Mouse (Mus musculus) thymus, postnatal 0 days (tissue): ENCODE measurements around the gene Fam221a. TPM values are rescaled to one million over a fixed set of nuclear protein-coding genes. Genes with fewer than 3 reads are reported as not detected.

Source experiments
- DNase-seq: peaks from one replicate; pipeline ENCODE4 v3.0.0-alpha.2; 2015; ENCODE audit warnings: low spot score
- polyA plus RNA-seq: library from polyadenylated mRNA; unstranded; fragments of >200 nt; fragmentation: Nextera tagmentation; extraction: Ambion mirVana; gene quantifications from 2 replicates; pipeline ENCODE4 v1.2.1, GENCODE M21; 2015

Fam221a gene
- polyA plus RNA-seq = 9.7 and 12.1 TPM in 2 replicates

DNA sequence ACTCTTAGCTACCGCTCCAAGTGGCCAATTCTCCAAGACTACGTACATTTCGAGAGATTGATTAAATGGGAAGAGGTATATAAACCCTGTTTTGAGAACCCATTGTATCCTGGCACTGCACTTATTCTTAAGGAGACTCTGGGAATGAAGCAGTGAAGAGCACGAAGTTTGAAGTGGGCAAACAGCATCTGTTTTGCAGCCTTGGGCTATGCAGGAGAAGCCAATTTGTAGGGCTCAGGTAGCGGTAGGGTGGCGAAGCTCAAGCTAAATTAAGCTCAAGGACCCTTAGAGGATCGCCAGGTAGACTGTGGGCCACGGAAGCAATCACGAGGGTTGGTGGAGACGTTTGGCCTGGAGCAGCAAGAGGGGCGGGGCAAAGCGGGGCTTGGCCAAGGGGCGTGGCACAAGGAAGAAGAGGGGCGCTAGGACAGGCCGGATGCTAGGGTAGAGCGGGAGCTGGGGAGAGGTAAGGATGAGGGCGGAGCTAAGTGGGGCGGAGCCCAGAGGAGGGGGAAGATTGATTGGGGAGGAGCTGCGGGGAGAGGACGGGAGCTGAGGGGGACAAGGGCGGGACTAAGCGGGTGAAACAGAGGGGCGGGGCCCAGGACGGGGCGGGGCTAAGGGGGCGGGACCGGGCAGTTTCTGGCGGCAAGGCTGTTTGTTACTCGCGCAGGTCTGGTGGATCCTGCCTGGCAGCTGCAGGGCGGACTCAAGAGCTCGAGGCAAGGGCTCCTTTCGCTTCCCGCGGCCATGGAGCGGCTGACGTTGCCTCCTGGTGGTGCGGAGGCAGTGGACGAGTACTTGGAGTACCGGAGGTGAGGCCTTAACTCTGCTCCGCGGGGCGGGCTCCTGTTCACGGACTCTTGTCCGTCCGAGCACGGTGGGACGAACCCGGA is at the start of gene Fam221a:
TSS of gene Fam221a (plus strand) at position 581 of the 896 bp plus-strand sequence.
- peak; percentile 97 for DNase-seq

DNA sequence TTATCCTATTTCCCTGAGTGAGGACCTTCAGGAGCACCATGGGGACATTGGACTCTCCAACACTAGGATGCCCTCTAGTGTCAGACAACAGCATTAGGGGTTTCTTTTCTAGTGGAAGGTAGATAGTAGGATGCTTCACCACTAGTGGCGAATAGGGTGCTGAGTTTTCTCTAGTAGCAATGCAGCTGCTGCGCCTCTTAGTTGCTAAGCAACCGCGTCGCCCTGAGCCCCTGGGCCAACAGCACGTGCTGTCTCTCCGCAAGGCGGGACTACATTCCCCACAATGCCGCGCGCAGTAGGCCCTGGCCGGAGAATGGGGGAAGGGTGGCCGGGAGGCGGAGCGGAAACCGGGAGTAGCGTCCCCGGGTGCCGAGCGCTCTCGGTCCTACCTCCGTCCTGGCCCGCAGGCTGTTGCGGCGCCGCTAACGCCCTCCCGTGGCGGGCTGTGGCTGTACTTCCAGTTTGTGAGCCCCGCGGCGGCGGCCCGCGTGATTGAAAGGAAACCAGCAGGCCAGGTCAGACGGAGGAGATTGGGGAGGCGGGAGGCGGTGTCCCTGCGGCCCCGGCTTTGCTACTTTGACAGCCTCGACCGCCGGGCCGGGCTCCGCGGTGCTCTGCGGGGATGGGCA is 48.5 kb upstream of the Fam221a start, which contains the start of gene Ccdc126:
TSS of gene Ccdc126 (plus strand) at position 309 of the 629 bp plus-strand sequence.
- DNase-seq = peak; percentile 99

DNA sequence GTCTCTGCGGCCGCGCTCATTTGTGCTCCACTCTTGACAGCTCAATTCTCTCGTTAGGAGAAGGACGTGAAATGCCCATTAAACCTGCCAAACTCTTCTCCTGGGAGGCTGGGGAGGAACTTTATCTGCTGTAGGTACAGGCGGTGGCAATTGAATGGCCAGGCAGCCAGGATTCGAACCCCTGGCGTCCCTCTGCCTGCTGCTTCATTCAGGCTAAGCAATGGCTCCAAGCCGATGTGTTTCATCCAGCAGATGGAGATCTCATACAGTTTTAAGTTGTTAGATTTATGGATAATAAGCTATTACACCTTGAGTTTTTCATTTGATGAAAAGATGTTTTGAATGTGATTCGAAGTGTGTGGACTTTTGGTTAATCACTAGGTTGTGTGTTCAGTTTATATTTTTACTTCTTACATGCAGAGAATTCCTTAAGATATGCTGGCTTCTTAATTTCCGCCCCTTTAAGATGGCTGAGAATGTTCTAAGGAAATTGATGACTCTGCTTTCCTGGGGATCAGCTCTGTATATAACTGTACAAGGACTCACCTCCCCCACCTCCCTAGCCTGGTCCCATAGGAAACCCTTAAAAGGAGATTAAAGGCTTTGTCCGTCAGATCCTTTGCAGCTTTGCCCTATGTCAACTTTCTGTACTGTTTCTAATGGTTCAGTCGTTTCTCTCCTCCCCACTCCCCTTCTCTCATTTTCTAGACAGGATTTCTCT is 47.8 kb upstream of the Fam221a start:
- no peak for DNase-seq

DNA sequence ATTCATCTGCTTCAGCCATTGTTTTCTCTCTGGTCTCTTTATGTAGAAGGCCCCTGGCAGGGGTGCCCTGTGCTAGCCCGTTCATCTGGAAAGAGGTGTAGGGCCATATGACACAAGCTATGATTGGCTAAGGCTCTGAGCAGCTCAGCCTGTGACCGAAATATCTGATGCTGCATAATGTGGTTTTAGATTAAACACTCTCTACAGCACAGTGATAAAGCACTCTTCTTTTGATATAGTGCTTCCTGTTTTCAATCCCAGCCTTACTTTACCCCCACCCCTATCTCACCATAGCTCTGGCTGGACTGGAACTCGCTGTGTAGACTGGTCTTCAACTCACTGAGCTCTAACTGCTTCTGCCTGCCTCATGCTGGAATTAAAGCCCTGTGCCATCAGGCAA is 46.2 kb upstream of the Fam221a start:
- peak; percentile 7 for DNase-seq

DNA sequence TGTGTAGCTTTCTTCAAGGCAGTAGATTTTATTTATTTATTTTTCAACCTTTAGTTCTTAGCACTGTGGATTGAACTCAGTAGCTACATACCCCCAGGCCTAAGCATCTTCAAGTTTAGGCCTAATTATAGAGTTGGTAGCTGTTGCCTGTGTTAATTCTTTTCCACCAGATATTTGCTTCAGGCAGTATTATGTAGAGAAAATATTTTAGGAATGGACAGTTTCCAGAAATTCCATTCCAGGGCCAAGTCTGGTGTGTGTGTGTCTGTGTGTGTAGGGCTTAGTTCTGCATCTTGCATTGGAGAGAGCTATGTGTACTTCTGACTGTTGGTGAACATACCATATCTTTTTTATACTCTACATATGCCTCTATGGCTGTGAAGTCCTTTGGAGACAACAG is 45.5 kb upstream of the Fam221a start:
- DNase-seq = no peak

DNA sequence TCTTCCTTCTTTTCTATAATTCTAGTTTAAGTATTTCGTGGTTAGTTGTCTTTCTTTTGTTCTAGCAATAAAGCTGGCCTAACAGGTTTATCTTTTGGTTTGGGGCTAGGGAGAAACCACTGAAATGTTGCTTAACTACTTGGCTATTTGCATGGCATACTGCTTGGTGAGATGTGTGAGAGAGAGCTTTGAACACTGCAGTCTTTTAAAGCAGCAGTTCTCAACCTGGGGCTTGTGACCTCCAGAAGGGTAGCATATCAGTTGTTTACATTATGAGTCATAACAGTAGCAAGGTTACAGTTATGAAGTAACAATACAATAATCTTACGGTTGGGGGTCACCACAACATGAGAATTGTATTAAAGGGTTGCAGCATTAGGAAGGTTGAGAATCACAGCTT is 44.6 kb upstream of the Fam221a start:
- DNase-seq = no peak

DNA sequence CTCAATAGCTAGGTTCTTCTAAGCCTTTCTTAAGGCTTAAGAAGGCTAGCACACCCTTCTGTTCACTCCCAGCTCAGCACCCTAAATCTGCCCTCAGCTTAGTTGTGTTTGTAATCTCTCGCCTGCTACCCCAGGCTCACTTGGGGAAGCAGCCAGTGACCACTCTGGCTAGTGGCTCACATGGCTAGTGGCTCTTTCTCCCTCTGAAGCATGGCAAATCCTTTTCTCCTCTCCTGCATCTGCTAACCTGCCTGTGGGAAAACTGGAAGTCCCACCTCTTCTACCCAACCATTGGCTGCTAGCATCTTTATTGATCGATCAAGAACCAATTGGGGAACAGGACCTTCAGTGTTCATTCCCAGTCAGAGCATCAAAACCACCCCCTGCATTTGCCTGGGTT is 43.0 kb upstream of the Fam221a start:
- DNase-seq = no peak

DNA sequence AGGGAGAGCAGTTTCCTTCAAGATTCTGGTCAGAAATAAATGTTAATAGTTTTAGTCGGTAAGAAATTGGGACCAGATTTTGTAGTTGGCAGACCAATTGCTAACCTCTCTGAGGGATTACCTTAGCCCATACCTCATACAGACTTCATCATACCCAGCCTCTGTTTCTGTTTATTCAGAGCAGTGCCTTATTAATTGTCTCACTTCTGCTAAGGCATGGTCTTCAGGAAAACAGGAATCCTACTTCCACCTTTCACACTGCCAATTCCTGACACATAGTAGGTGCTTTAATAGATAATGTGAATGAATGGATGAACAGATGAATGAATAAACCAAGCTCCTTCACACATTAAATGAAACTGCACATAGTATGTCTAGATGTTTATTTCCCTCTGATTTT is 42.2 kb upstream of the Fam221a start:
- DNase-seq = no peak

DNA sequence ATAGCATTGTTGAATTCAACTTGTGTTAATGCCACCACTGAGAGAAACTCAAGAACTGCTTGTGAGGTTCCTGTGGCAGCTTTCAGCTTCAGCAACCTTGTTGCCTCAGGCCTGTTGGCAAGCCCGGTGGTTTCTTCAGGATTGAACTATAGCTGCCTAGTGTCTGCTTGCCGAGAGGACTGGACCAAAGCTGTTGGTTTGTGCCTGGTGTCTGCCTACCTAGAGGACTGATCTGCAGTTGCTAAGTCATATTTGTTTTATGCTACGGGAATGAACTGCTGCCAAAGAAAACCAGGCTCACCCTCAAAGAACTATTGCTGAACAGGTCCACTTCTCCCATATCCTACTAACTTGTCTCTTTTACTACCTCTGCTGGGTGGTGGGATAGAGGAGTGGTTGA is 40.7 kb upstream of the Fam221a start:
- no peak for DNase-seq

DNA sequence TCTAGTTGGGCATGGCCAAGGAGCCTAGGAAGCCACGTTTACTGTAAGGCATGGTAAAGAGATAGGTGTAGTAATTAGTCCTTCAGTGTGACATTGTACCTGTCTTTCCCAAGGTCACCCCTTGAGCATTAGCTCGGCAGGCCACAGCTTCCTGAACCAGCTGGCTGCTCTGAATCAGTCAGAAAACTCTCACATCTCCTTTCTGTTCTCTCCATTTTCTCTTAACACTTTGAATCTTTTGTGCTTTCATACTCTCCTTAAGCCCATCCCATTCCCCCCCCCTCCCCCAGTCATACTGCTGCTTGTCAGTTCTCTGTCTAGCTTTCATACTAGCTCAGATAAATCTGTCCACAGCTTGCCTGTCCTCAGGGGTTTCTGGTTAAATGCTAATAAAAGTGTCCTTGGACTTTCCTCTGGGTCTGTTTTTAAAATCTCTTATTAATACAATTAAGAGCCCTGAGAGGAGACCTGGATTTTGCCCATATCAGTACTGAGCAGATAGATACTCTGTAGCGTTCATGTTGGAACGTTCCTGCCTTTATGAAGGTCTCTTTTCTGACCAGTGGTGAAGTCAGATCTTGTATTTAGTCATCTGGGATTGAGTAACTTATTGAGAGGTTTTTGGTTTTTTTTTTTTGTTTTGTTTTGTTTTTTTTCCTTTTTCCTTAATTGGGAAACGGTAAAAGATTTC is 36.0 kb upstream of the Fam221a start:
- DNase-seq = no peak

DNA sequence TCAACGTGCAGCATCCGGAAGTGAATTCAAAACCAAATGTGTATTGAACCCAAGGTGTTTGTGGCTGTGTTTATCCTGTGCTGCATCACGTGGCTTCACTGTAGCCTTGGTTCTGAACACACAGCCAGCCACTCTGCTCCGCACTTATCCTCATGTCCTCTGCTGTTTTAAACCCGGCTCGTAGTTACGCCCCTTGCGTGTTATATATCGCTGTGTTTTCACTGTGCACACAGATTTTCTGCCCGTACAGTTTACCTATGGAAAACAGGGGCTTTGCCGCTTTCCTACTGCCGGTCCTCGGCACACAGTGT is 35.5 kb upstream of the Fam221a start:
- no peak for DNase-seq

DNA sequence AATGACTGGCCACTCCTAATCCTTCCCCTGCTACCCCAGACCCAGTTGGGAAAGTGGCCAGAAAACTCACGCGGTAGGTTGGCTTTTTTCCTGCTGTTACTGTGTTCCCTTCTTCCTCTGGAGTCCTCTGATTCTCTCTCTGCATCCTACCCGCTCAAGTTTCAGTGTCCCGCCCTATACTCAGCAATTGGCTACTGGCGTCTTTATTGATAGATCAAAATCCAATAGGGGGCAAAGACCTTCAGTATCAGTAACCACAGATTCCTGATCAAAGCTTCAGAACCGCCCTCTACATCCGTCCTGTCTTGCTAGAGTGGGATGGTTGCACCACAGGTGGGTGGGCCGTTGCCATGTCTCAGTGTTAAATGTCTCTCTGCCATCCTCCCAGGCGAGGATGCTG is 29.0 kb upstream of the Fam221a start:
- no peak for DNase-seq

DNA sequence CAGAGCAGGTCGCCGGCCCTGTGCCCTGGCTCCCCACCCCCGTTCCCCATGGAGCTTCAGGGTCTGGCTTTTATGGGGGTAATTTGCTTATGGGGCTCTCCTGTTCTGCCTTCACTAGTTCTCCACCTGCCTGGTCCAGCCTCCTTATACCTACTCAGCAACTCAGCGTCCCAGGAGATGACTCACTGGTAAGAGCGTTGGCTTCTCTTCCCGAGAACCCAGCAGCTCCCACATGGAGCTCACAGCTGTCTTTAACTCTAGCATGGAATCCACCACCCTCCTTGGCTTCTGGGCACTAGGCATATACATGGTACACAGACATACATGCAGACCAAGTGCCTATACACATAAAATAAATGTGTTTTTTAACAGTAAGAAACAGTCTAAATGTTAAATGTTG is 28.4 kb upstream of the Fam221a start:
- DNase-seq = no peak

DNA sequence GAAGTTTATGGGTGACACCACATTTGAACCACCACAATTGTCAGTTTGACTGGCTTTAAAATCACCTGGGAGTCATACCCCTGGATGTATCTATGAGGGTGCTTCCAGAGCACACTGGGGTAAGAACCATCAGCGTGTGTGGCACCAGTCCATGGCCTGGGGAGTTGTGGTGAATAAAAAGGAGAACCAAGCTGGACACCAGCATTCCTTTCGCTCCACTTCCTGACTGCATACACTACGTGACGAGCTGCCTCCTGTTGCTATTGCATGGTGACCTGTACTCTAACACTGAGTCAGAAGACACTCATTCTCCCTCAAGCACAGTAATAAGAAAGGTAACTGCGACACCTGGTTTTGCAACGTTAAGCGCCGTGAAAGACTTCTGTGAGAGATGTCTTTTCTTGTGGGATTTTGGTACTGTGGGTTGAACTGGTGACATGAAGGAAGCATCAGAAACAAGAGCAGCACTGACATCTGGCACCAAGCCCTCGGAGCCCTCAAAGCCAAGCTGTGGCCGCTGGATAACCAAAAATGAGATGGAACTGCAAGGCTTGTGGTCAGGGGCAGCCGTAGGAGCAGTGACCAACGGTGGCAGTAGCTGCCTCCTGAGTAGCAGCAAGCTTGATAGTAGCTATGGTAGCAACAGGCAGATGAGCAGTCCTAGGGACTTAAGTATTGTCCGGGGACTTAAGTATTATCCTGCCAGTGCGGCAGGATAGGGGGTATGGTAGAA is 23.6 kb upstream of the Fam221a start:
- DNase-seq = peak; percentile 64

DNA sequence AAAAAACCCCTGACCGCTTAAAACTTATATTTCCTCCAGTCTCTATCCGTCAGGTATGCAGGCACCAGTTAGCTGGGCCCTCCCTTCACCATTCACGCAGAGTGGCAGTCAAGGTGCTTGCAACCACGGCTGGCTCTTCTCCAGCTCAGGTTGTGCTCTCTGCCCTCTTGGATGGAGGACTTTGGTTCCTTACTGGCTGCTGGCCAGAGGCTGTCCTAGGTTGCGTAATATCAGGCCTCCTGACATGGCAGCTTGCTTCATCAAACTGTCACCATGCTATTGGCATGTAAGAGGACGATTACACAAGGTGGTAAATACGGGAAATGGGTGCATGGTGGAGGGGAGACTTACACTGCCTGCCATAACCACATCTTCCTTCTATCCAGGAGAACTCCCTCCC is 17.7 kb upstream of the Fam221a start:
- no peak for DNase-seq

DNA sequence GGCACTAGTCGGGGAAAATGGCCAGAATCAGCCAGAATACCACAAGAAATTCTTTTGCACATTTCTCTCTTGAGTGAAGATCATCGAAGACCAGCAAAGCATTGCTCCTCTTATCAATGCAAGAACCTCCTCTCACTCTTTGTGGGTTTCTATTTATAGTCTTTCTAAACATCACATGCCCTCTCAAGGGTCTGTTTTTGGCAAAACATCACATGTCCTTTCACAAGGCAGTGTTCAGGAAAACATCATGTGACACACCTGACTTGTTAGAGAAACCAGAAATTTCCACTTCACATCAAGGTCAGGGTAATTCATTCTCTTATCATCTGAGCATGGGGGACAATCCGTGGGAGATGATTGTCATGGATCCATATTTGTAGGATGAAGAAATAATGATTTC is 12.9 kb upstream of the Fam221a start:
- DNase-seq = no peak

DNA sequence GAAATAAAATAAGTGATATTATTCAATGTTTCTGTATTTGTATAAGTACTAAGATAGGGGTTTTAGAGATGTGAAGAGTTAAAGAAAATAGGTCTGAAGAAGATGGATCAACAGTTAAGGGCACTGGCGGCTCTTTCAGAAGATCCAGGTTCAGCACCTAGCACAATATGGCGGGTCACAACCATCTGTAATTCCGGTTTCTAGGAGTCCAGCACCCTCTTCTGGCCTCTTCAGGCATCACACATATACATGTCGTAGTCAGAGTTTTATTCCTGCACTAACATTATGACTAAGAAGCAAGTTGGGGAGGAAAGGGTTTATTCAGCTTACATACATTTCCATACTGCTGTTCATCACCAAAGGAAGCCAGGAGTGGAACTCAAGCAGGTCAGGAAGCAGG is 12.4 kb upstream of the Fam221a start:
- peak; percentile 16 for DNase-seq

DNA sequence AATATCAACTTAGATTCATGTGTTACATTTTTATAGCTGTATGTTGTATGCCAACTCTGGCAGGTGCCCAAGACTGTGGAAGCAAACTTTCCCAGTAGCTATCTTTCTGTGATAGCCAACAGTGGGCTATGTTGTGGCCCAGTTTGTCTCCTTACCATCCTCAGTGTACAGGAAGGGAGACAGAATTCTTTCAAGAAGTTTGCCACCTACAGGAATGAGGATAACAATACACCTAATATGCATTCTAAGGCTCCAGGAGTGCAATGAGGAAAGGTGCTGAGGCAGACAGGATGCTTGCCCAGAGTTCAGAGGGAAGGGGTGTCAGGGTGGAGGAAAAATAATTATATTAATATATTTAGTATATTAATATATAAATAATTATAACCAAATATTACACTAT is 7.1 kb upstream of the Fam221a start:
- DNase-seq = peak; percentile 35

DNA sequence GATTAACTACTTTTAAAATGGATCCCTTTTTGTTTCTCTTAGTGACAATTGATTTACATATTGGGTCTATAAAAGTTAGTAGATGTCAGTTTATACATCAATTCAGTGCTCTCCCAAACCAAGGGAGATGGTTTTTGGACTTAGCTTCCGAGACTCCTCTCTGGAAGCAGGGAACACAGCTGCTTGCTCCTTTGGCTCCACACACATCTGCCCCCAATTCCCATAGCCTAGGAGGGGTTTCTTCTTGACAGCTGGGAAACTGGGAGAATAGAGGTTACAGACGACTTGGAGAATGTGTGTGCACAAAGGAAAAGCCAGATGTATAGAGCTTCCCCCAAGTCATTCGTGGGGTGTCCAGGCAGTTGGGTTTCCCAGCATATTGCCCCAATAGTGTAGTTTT is 673 bp downstream of the Fam221a start:
- DNase-seq = no peak

DNA sequence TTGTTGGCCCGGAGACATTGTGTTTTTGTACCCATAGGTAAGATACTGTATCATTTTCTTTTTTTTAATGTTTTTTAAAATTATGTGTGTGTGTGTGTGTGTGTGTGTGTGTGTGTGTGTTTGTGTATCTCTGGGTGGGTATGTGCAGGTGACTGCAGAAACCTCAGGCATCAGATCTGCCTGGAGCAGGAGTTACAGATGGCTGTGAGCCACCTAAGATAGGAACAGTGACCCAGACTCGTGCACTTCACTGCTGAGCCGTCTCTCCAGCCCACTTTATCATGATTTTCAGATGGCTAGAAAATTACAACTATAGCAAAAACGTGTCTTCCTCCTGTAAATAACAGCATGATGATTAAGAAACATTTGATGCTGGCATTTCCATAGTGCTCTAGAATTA is 5.2 kb downstream of the Fam221a start:
- DNase-seq = no peak

DNA sequence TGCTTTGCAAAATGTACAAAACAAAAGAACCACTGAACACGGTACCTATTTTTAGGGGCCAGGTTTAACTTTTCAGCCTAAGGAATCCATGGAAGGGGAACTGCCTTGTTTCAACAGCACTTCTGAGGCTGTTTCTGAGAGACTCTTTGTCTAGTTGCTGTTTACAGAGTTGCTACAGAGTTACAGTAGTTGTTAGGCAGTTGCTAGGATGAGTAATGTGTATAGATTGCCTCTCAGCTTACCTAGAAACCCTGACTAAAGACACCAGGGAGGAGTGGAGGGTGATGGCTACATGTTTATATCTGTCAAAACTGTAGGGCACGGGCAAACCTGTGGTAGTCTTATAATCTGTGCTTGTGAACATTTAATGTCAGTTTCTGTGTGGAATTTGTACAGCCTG is 6.4 kb downstream of the Fam221a start:
- no peak for DNase-seq
